Mouse (Mus musculus): ENCODE measurements around the gene Tmem132c. TPM values are rescaled to one million over a fixed set of nuclear protein-coding genes. Genes with fewer than 3 reads are reported as not detected.

The Tmem132c gene
- polyA plus RNA-seq, 1 experiment: 0.20 TPM

DNA sequence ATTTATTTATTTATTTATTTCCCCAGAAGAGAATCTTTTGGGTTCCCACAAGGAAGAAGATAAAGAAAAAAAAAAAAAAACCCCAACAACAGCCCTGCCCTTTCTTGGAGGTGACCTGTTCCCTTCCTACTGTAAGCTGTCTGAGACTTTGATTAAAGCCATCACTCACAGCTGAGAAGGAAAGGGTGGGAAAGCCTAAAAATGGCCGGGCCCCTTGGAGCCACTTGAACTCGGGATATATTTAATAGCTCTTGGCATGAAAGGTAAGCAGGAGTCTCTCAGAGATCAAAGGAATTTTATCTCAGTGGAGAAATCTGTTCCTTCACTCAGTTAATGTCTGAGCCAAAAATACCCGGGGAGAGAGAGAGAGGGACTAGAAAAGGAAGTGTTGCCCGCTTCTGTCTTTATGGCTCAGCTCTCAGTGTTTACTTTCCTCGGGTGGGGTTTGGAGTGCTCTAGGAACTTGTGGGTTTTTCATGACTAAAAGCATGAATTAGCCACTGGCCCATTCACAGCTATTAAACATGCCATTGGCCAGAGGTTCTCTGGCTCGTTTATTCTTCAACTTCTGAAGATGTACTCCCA lies 41.0 kb downstream of the Tmem132c start:
- H3K27me3 ChIP-seq (ENCODE audit: control insufficient read depth, insufficient read depth, low read length): no peaks in the 10 kb centered on the region
- no peaks in the 10 kb centered on the region for H3K36me3 ChIP-seq (ENCODE audit: control insufficient read depth, insufficient read depth, low read length)
- H3K4me3 ChIP-seq (ENCODE audit: control insufficient read depth, low read depth, low read length): peak overlapping the region; percentile 77
- no peak overlapping the region for H3K27ac ChIP-seq (ENCODE audit: control insufficient read depth, insufficient read depth, low read depth, low read length)
- H3K4me1 ChIP-seq (ENCODE audit: control insufficient read depth, insufficient read depth, low read length): no peaks in the 10 kb centered on the region; the same call in 1 of the 2 replicates
- TF ChIP-seq POLR2A (IDR thresholded peaks at IDR 0.05; ENCODE audit: control insufficient read depth, low read depth, low read length) (no peak), CTCF (IDR thresholded peaks at IDR 0.05; ENCODE audit: control insufficient read depth, insufficient read depth, insufficient replicate concordance, low read depth, low read length) (no peak)

DNA sequence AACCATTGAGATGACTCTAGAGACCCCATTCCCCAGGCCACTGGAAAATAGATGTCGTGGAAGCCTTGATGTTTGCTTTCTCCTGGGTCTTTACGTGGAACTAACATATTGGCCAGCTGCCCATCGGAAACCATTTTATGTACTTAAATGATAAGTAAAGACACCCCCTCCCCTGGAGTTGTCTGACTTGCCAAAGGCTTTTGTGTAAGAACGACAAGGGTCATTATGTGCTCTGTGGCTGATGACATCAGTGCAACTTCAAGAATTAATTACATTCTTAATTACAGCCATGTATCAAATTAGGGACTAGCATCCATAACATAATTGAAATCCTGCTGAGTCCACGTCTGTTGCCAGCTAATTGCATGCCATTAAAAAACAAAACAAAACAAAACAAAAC lies 45.3 kb downstream of the Tmem132c start:
- Histone ChIP-seq H3K27me3 (ENCODE audit: control insufficient read depth, insufficient read depth, low read length) (no peaks in the 10 kb centered on the region), H3K4me3 (ENCODE audit: control insufficient read depth, low read depth, low read length) (no peak overlapping the region), H3K36me3 (ENCODE audit: control insufficient read depth, insufficient read depth, low read length) (no peaks in the 10 kb centered on the region), H3K27ac (ENCODE audit: control insufficient read depth, insufficient read depth, low read depth, low read length) (no peak overlapping the region), H3K4me1 (ENCODE audit: control insufficient read depth, insufficient read depth, low read length) (no peaks in the 10 kb centered on the region)
- TF ChIP-seq CTCF (IDR thresholded peaks at IDR 0.05; ENCODE audit: control insufficient read depth, insufficient read depth, insufficient replicate concordance, low read depth, low read length): no peak
- no peak for TF ChIP-seq POLR2A (IDR thresholded peaks at IDR 0.05; ENCODE audit: control insufficient read depth, low read depth, low read length)

DNA sequence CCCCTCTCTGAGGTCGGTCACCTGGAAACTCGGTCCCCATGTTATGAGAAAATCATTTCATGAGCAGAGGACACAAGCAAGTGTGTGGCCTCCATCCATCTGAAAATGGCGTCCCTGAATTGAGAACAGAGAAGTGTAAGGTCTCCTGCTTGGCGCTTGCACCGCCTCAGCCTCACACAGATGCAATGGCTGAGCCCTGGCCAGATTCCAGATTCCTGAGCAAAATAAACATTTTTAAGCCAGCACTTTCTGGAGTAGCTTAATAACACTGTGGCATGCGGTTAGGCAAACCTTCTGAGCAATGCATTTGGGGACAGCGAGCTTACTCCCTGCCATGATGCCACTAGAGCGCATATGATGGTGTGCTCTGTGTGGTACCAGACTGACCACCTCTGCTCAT lies 48.1 kb downstream of the Tmem132c start:
- H3K27ac ChIP-seq (ENCODE audit: control insufficient read depth, insufficient read depth, low read depth, low read length): no peak overlapping the region
- no peak for TF ChIP-seq CTCF (IDR thresholded peaks at IDR 0.05; ENCODE audit: control insufficient read depth, insufficient read depth, insufficient replicate concordance, low read depth, low read length)
- TF ChIP-seq POLR2A (IDR thresholded peaks at IDR 0.05; ENCODE audit: control insufficient read depth, low read depth, low read length): no peak
- H3K4me1 ChIP-seq (ENCODE audit: control insufficient read depth, insufficient read depth, low read length): no peaks in the 10 kb centered on the region
- no peaks in the 10 kb centered on the region for H3K27me3 ChIP-seq (ENCODE audit: control insufficient read depth, insufficient read depth, low read length)
- no peak overlapping the region for H3K4me3 ChIP-seq (ENCODE audit: control insufficient read depth, low read depth, low read length)
- no peaks in the 10 kb centered on the region for H3K36me3 ChIP-seq (ENCODE audit: control insufficient read depth, insufficient read depth, low read length)

- Histone ChIP-seq H3K36me3 (ENCODE audit: control insufficient read depth, insufficient read depth, low read length) (no peaks in the 10 kb centered on the region), H3K4me1 (ENCODE audit: control insufficient read depth, insufficient read depth, low read length) (no peaks in the 10 kb centered on the region), H3K4me3 (ENCODE audit: control insufficient read depth, low read depth, low read length) (no peak overlapping the region), H3K27me3 (ENCODE audit: control insufficient read depth, insufficient read depth, low read length) (no peaks in the 10 kb centered on the region), H3K27ac (ENCODE audit: control insufficient read depth, insufficient read depth, low read depth, low read length) (no peak overlapping the region)
- TF ChIP-seq POLR2A (IDR thresholded peaks at IDR 0.05; ENCODE audit: control insufficient read depth, low read depth, low read length) (no peak), CTCF (IDR thresholded peaks at IDR 0.05; ENCODE audit: control insufficient read depth, insufficient read depth, insufficient replicate concordance, low read depth, low read length) (no peak)
These were observed 49.0 kb downstream of the Tmem132c start for GRCm38 (mm10) chr5:127290461-127291250.

DNA sequence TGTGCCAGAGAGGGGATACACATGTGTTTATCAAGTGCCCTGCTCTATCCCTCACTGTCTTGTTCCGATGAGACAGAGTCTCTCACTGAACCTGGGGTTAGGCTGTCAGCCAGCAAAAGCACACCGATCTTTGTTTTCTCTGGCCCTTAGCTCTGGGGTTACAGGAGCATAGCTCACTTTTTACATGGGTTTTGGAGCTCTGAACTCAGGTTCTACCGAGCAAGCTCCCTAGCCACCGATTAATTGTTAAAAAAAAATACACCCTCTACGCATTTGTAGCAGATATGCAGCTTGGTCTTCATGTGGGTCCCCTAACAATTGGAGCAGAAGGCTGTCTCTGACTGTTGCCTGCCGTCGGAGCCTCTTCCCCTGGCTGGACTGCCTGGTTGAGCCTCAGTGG lies 50.0 kb downstream of the Tmem132c start:
- Histone ChIP-seq H3K27ac (ENCODE audit: control insufficient read depth, insufficient read depth, low read depth, low read length) (no peak overlapping the region), H3K4me3 (ENCODE audit: control insufficient read depth, low read depth, low read length) (no peak overlapping the region), H3K36me3 (ENCODE audit: control insufficient read depth, insufficient read depth, low read length) (no peaks in the 10 kb centered on the region), H3K27me3 (ENCODE audit: control insufficient read depth, insufficient read depth, low read length) (no peaks in the 10 kb centered on the region), H3K4me1 (ENCODE audit: control insufficient read depth, insufficient read depth, low read length) (no peaks in the 10 kb centered on the region)
- TF ChIP-seq POLR2A (IDR thresholded peaks at IDR 0.05; ENCODE audit: control insufficient read depth, low read depth, low read length): no peak
- no peak for TF ChIP-seq CTCF (IDR thresholded peaks at IDR 0.05; ENCODE audit: control insufficient read depth, insufficient read depth, insufficient replicate concordance, low read depth, low read length)

DNA sequence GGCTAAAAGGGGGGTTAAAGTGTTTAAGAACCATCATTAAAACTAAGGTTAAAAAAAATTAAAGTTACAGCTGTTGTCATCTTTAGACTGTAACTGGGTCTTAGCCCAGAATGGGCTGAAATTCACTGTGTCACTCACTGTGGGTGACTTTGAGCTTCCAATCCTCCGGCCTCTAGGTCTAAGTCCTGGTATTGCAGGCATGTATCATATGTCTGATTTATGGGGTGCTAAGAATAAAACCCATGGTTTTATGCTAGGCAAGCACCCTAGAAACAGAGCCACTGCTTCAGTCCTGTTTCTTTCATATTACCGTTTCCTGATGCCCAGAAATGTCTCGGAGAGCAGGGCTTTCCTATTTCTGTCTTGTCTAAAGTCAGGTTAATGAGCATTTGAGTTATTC lies 52.1 kb downstream of the Tmem132c start:
- Histone ChIP-seq H3K4me1 (ENCODE audit: control insufficient read depth, insufficient read depth, low read length) (no peaks in the 10 kb centered on the region), H3K4me3 (ENCODE audit: control insufficient read depth, low read depth, low read length) (no peak overlapping the region), H3K36me3 (ENCODE audit: control insufficient read depth, insufficient read depth, low read length) (no peaks in the 10 kb centered on the region), H3K27ac (ENCODE audit: control insufficient read depth, insufficient read depth, low read depth, low read length) (no peak overlapping the region), H3K27me3 (ENCODE audit: control insufficient read depth, insufficient read depth, low read length) (no peaks in the 10 kb centered on the region)
- TF ChIP-seq POLR2A (IDR thresholded peaks at IDR 0.05; ENCODE audit: control insufficient read depth, low read depth, low read length): no peak
- TF ChIP-seq CTCF (IDR thresholded peaks at IDR 0.05; ENCODE audit: control insufficient read depth, insufficient read depth, insufficient replicate concordance, low read depth, low read length): no peak

DNA sequence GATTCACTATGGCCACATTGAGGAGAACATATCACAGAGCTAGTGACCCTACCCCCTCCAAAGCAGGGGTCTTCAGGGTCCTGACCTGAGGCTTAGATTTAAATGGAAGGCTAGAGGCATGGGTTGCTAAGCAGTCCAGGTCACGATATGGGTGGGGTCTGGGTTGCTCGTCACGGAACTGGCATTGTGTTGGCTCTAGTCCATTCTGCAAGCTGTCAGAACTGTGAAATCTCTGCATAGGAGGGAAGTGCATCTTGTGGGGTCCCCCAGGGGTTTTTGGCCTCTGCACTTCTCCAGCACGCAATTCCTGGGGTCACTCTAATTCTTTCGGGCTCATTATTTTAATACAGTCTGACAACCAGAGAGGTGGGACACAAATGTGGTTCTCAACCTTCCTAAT lies 55.9 kb downstream of the Tmem132c start:
- H3K4me3 ChIP-seq (ENCODE audit: control insufficient read depth, low read depth, low read length): no peak overlapping the region
- H3K27me3 ChIP-seq (ENCODE audit: control insufficient read depth, insufficient read depth, low read length): no peaks in the 10 kb centered on the region
- TF ChIP-seq CTCF (IDR thresholded peaks at IDR 0.05; ENCODE audit: control insufficient read depth, insufficient read depth, insufficient replicate concordance, low read depth, low read length) (no peak), POLR2A (IDR thresholded peaks at IDR 0.05; ENCODE audit: control insufficient read depth, low read depth, low read length) (no peak)
- no peaks in the 10 kb centered on the region for H3K36me3 ChIP-seq (ENCODE audit: control insufficient read depth, insufficient read depth, low read length)
- H3K27ac ChIP-seq (ENCODE audit: control insufficient read depth, insufficient read depth, low read depth, low read length): no peak overlapping the region
- H3K4me1 ChIP-seq (ENCODE audit: control insufficient read depth, insufficient read depth, low read length): no peaks in the 10 kb centered on the region

Measured in testis, adult 2 months (tissue).